Mouse (Mus musculus) kidney, postnatal 36 days (tissue): ENCODE measurements around the gene Cuta.

Source experiments
- DNase-seq, 2 experiments: peaks; one replicate each; pipeline ENCODE4 v3.0.0; 2021 to 2022; ENCODE audit warnings: mixed read lengths in 2 of 2

Cuta gene

DNA sequence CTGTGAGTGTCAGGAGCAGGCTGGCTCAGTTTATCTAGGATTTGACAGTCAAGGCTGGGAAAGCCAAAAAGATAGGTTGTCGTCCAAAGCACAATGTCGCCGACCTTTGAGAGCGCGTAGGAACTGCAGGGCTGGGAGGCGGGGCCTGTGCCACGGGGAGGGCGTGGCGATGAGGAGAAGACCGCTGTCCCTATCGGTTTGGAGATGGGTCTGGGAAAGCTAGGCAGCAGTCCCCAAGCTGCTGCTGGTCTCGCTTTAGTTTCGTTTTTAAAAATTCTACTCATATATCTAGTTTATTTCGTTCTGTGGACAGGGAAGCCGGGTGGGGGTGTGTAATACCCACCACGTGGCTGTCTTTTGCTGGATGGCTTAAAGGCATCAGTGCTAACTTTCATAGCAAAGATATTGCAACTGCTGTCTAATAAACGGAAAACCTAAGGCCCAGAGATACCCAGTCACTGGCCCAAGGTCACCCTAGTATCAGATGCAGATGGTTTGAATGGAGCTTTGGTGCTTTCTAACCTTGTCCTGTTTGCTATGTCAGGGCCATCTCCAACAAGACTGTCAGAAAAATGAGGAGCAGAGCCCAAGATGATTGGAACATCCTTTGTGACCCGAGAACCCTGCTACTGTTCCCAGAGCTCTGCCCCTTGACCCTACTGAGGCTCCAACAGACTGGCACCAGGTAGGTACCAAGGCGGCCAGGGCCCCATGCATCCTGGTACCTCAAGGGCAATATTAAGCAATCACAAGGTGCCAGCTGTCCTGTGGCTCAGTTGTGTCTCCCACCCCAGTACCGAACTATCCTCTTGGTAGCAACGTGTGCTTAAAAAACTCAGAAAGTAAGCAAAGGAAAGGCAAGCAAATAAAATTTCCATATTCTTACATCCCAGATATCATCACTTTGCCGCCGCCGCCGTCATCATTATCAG, 54.1 kb downstream of the Cuta start:
- peak; percentile 85 to 94 for DNase-seq
